10 mouse cellular contexts compared by ENCODE assay signal in the genomic region with DNA sequence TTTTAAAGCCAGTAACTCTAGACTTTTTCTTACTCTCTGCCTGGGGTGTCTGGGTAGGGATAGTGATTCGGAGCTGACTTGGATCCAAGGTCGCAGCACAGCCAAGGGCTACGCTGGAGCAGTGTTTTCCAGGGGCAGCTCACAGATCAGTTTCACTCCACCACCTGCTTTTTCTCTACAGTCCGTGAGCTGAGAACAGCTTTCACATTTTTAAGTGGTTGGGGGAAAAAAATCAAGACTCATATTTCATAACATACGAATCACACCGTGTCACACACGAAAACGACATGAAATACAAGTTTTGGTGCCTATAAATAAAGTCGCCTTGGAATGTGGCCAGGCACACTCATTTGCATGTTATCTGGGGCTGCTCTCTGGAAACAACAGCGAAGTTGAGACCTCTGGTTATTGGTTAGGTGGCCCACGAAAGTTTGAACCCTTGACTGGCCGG.
DNase-seq lines count a peak whose midpoint lies in the region; ATAC-seq and TF ChIP-seq lines count a peak whose summit lies in the region.
"Had no signal": no experiment of that assay in that cellular context is flagged by ENCODE, and none has a peak within 500 bp of the region (broad histone marks: within the 10 kb centered on the region; RNA-seq: fewer than 3 reads in every experiment).

No protein-coding gene starts in this region.

- peak; percentile 32 for DNase-seq in forebrain, postnatal 0 days
- peak; percentile 6 for DNase-seq in NIH3T3 (ENCODE audit: low read depth)
- DNase-seq in gastrocnemius, postnatal 10 days, result peak; percentile 59
- peak; percentile 60 for DNase-seq in heart, postnatal 4 days
- DNase-seq in thymus, adult 2 months, result no peak
- DNase-seq in cerebellum, adult 11-12 months, result no peak
- DNase-seq: cerebellum, adult 8-10 months had no signal

- no peaks in the 10 kb centered on the region for H3K36me3 ChIP-seq in forebrain, postnatal 0 days (ENCODE audit: insufficient read depth)
- no peaks in the 10 kb centered on the region for H3K36me3 ChIP-seq in forebrain, embryonic 13.5 days (ENCODE audit: poor library complexity, severe bottlenecking)
- H3K36me3 ChIP-seq in thymus, adult 2 months (ENCODE audit: control insufficient read depth, insufficient read depth, low read length), result no peaks in the 10 kb centered on the region
- H3K36me3 ChIP-seq in intestine, embryonic 16.5 days (ENCODE audit: control insufficient read depth, insufficient read depth, low read length), result no peaks in the 10 kb centered on the region
- H3K36me3 ChIP-seq: neural tube, embryonic 12.5 days had no signal

- no peaks in the 10 kb centered on the region for H3K27me3 ChIP-seq in forebrain, postnatal 0 days (ENCODE audit: insufficient read depth, low read length)
- H3K27me3 ChIP-seq in forebrain, embryonic 13.5 days, result peaks cover 6% of the 10 kb centered on the region; the same call in 1 of the 2 replicates
- no peaks in the 10 kb centered on the region for H3K27me3 ChIP-seq in thymus, adult 2 months (ENCODE audit: control insufficient read depth, insufficient read depth, low read length)
- no peaks in the 10 kb centered on the region for H3K27me3 ChIP-seq in intestine, embryonic 16.5 days (replicated peaks; ENCODE audit: control insufficient read depth, insufficient read depth, low read length)
- H3K27me3 ChIP-seq: neural tube, embryonic 12.5 days had no signal

- H3K9ac ChIP-seq in forebrain, postnatal 0 days, result no peak overlapping the region
- H3K9ac ChIP-seq in forebrain, embryonic 13.5 days, result no peak overlapping the region
- H3K9ac ChIP-seq in intestine, embryonic 16.5 days (ENCODE audit: low read depth, low read length), result no peak overlapping the region
- H3K9ac ChIP-seq: neural tube, embryonic 12.5 days had no signal

- no peaks in the 10 kb centered on the region for H3K9me3 ChIP-seq in forebrain, postnatal 0 days (ENCODE audit: low read length)
- no peaks in the 10 kb centered on the region for H3K9me3 ChIP-seq in forebrain, embryonic 13.5 days (replicated peaks)
- H3K9me3 ChIP-seq in intestine, embryonic 16.5 days (ENCODE audit: control insufficient read depth, low read length), result no peaks in the 10 kb centered on the region
- H3K9me3 ChIP-seq: neural tube, embryonic 12.5 days had no signal

- ATAC-seq in forebrain, postnatal 0 days, result no peak
- ATAC-seq in forebrain, embryonic 13.5 days, result no peak
- no peak for ATAC-seq in intestine, embryonic 16.5 days

- no peak for TF ChIP-seq CTCF in forebrain, postnatal 0 days (IDR thresholded peaks at IDR 0.05; ENCODE audit: low read depth)
- no peak for TF ChIP-seq CTCF in thymus, adult 2 months (IDR thresholded peaks at IDR 0.05; ENCODE audit: borderline replicate concordance, control insufficient read depth, extremely low read depth, insufficient read depth, low read length, poor library complexity)

- H3K4me3 ChIP-seq in forebrain, postnatal 0 days (ENCODE audit: low read depth, low read length), result no peak overlapping the region
- H3K4me3 ChIP-seq in forebrain, embryonic 13.5 days, result no peak overlapping the region
- H3K4me3 ChIP-seq in thymus, adult 2 months (ENCODE audit: control insufficient read depth, insufficient read depth, low read length), result no peak overlapping the region
- H3K4me3 ChIP-seq in intestine, embryonic 16.5 days (ENCODE audit: low read length), result no peak overlapping the region
- H3K4me3 ChIP-seq: neural tube, embryonic 12.5 days had no signal

- H3K4me2 ChIP-seq in forebrain, postnatal 0 days (ENCODE audit: low read depth), result no peak overlapping the region
- H3K4me2 ChIP-seq in forebrain, embryonic 13.5 days, result no peak overlapping the region
- no peak overlapping the region for H3K4me2 ChIP-seq in intestine, embryonic 16.5 days (ENCODE audit: low read depth, low read length)
- H3K4me2 ChIP-seq: neural tube, embryonic 12.5 days had no signal

- WGBS in forebrain, postnatal 0 days, result 46% methylated on average over 12 of the region's 12 CpGs
- 68% methylated on average over 12 of the region's 12 CpGs for WGBS in forebrain, embryonic 13.5 days
- 59% methylated on average over 12 of the region's 12 CpGs for WGBS in thymus, adult 2 months
- WGBS in intestine, embryonic 16.5 days, result 47% methylated on average over 12 of the region's 12 CpGs

- TF ChIP-seq POLR2A in thymus, adult 2 months (IDR thresholded peaks at IDR 0.05; ENCODE audit: control insufficient read depth, extremely low read depth, insufficient read depth, low read length, poor library complexity), result no peak

- H3K4me1 ChIP-seq in forebrain, postnatal 0 days (ENCODE audit: insufficient read depth), result no peaks in the 10 kb centered on the region
- H3K4me1 ChIP-seq in forebrain, embryonic 13.5 days, result peaks cover 26% of the 10 kb centered on the region
- peaks cover 9% of the 10 kb centered on the region for H3K4me1 ChIP-seq in thymus, adult 2 months (replicated peaks; ENCODE audit: control insufficient read depth, insufficient read depth, low read length)
- H3K4me1 ChIP-seq in intestine, embryonic 16.5 days (ENCODE audit: control insufficient read depth, insufficient read depth, low read length), result no peaks in the 10 kb centered on the region

- no peak overlapping the region for H3K27ac ChIP-seq in forebrain, postnatal 0 days (ENCODE audit: low read depth, low read length)
- no peak overlapping the region for H3K27ac ChIP-seq in forebrain, embryonic 13.5 days
- H3K27ac ChIP-seq in thymus, adult 2 months (ENCODE audit: control insufficient read depth, insufficient read depth, low read length), result no peak overlapping the region
- H3K27ac ChIP-seq in intestine, embryonic 16.5 days (ENCODE audit: low read length), result no peak overlapping the region
- H3K27ac ChIP-seq: neural tube, embryonic 12.5 days had no signal

Comparison
In these comparisons a context has a peak if more than half of its experiments do, and no peak if none do; other contexts are left out.
1. DNase-seq: peak in forebrain, postnatal 0 days (single experiment), NIH3T3 (single experiment), gastrocnemius, postnatal 10 days (single experiment) and heart, postnatal 4 days (single experiment); none in thymus, adult 2 months (single experiment) and cerebellum, adult 11-12 months (single experiment).